Mouse (Mus musculus) limb, embryonic 15.5 days (tissue): Measurements from ENCODE around the gene Tmem189. TPM values are rescaled to one million over a fixed set of nuclear protein-coding genes. Genes with fewer than 3 reads are reported as not detected.

ENCODE experiments used
- ATAC-seq: fragments of 200-750 bp; cut with Nextera tagmentation; 2 replicates; pipeline ENCODE4 v1.8.0; 2017; ENCODE audit warnings: low read depth, moderate TSS enrichment; ENCODE audit not compliant: insufficient number of reproducible peaks, low FRiP score, low TSS enrichment
- H3K27ac ChIP-seq: fragments of 300-500 bp; sonication (generic); 2 replicates; pipeline ENCODE4 v1.5.1; 2015; ENCODE audit warnings: moderate library complexity, mild to moderate bottlenecking, inconsistent platforms
- H3K27me3 ChIP-seq: fragments of 300-500 bp; sonication (generic); 2 replicates; pipeline ENCODE4 v1.6.1; 2015; ENCODE audit warnings: inconsistent platforms
- H3K36me3 ChIP-seq: fragments of 300-500 bp; sonication (generic); 2 replicates; pipeline ENCODE4 v1.6.1; 2015; ENCODE audit warnings: inconsistent platforms
- H3K4me1 ChIP-seq: fragments of 300-500 bp; sonication (generic); 2 replicates; pipeline ENCODE4 v1.6.1; 2015; ENCODE audit warnings: inconsistent platforms
- H3K4me2 ChIP-seq: fragments of 300-500 bp; sonication (generic); 2 replicates; pipeline ENCODE4 v1.6.1; 2015; ENCODE audit warnings: mild to moderate bottlenecking, inconsistent platforms
- H3K4me3 ChIP-seq: fragments of 300-500 bp; sonication (generic); 2 replicates; pipeline ENCODE4 v1.5.1; 2015; ENCODE audit warnings: mild to moderate bottlenecking, inconsistent platforms
- H3K9ac ChIP-seq: fragments of 300-500 bp; sonication (generic); 2 replicates; pipeline ENCODE4 v1.6.1; 2015; ENCODE audit warnings: inconsistent platforms
- H3K9me3 ChIP-seq: fragments of 300-500 bp; sonication (generic); 2 replicates; pipeline ENCODE4 v1.6.1; 2016; ENCODE audit warnings: inconsistent platforms
- WGBS: fragments of 180-500 bp; shearing (Covaris S2); methylation state at CpG from one replicate; pipeline ENCODE4 v1.1.7; 2015; 5-methylcytosine and 5-hydroxymethylcytosine counted together
- polyA plus RNA-seq: library from polyadenylated mRNA; unstranded; fragments of >200 nt; fragmentation: Nextera tagmentation; extraction: Ambion mirVana; gene quantifications from 2 replicates; pipeline ENCODE4 v1.2.1, GENCODE M21; 2015

The Tmem189 gene
- polyA plus RNA-seq, 1 experiment from 2014 or later = 36.2 TPM

DNA sequence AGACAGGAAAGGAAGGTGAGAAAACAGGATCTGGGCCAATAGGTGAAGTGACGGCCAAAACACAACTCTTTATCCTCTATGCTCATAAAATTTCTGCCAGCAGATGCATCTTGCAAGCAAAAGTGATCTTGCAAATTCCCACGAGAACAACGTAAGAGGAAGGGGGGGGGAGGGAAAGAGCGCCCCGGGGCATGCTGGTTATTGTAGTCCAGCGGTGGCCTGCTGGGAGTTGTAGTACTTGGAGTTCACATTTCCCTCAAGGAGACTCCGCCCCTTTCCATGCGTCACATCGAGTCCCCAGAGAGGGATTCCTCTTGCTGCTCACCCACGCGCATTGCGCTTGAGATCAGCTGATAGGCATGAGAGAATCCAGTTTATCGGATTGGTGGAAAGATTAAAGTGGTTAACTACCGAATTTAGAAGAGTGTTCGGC lies 55.3 kb downstream of the Tmem189 start:
- peak overlapping the region; percentile 63 for H3K4me2 ChIP-seq
- H3K9ac ChIP-seq = peak overlapping the region; percentile 23; the same call in 1 of the 2 replicates
- H3K4me3 ChIP-seq = peak overlapping the region; percentile 36
- H3K36me3 ChIP-seq = no peaks in the 10 kb centered on the region
- peaks cover 38% of the 10 kb centered on the region for H3K4me1 ChIP-seq
- ATAC-seq = peak; percentile 78
- no peaks in the 10 kb centered on the region for H3K9me3 ChIP-seq
- peak overlapping the region; percentile 83 for H3K27ac ChIP-seq
- H3K27me3 ChIP-seq = no peaks in the 10 kb centered on the region
- whole genome bisulfite sequencing = under 1% methylated on average over 15 of the region's 15 CpGs

- H3K27me3 ChIP-seq = no peaks in the 10 kb centered on the region
- peaks cover 46% of the 10 kb centered on the region for H3K4me1 ChIP-seq
- no peak overlapping the region for H3K9ac ChIP-seq
- ATAC-seq = no peak
- 89% methylated on average over 6 of the region's 6 CpGs for WGBS
- H3K4me2 ChIP-seq = no peak overlapping the region
- no peaks in the 10 kb centered on the region for H3K9me3 ChIP-seq
- peaks cover 6% of the 10 kb centered on the region for H3K36me3 ChIP-seq
- H3K27ac ChIP-seq = peak overlapping the region; percentile 83
- no peak overlapping the region for H3K4me3 ChIP-seq
Measured at GRCm38 (mm10) chr2:167633537-167633872, 56.1 kb downstream of the Tmem189 start.

- 75% methylated on average over 12 of the region's 12 CpGs for whole genome bisulfite sequencing
- H3K9ac ChIP-seq = no peak overlapping the region
- no peaks in the 10 kb centered on the region for H3K9me3 ChIP-seq
- H3K4me1 ChIP-seq = peaks cover 51% of the 10 kb centered on the region
- H3K27ac ChIP-seq = peak overlapping the region; percentile 92
- H3K4me2 ChIP-seq = peak overlapping the region; percentile 75
- no peak overlapping the region for H3K4me3 ChIP-seq
- no peak for ATAC-seq
- peaks cover 12% of the 10 kb centered on the region for H3K36me3 ChIP-seq
- no peaks in the 10 kb centered on the region for H3K27me3 ChIP-seq
Measured at GRCm38 (mm10) chr2:167632731-167633536, 56.7 kb downstream of the Tmem189 start.

- H3K4me1 ChIP-seq = peaks cover 51% of the 10 kb centered on the region
- peak within 1 kb of the TSS; percentile 92 for H3K27ac ChIP-seq
- ATAC-seq = peak; percentile 85
- peak within 1 kb of the TSS; percentile 85 for H3K9ac ChIP-seq
- H3K27me3 ChIP-seq = no peaks in the 10 kb centered on the region
- no peaks in the 10 kb centered on the region for H3K9me3 ChIP-seq
- peak within 1 kb of the TSS; percentile 79 for H3K4me3 ChIP-seq
- under 1% methylated on average over 86 of the region's 87 CpGs for WGBS
- H3K4me2 ChIP-seq = peak within 1 kb of the TSS; percentile 75
- peaks cover 20% of the 10 kb centered on the region for H3K36me3 ChIP-seq
Measured at GRCm38 (mm10) chr2:167631591-167632448, 57.8 kb downstream of the Tmem189 start, which contains the start of gene Ube2v1. Gene Ube2v1 (minus strand): TSS chr2:167632095.

GRCm38 (mm10) chr2:167631181-167631590 lies 58.4 kb downstream of the Tmem189 start:
- WGBS = under 1% methylated on average over 31 of the region's 31 CpGs
- Histone ChIP-seq H3K27ac (peak overlapping the region; percentile 92), H3K9ac (peak overlapping the region; percentile 85), H3K4me2 (peak overlapping the region; percentile 75), H3K9me3 (no peaks in the 10 kb centered on the region), H3K36me3 (peaks cover 22% of the 10 kb centered on the region), H3K4me1 (peaks cover 51% of the 10 kb centered on the region), H3K4me3 (peak overlapping the region; percentile 79), H3K27me3 (no peaks in the 10 kb centered on the region)
- ATAC-seq = peak; percentile 7; the same call in 1 of the 2 replicates

DNA sequence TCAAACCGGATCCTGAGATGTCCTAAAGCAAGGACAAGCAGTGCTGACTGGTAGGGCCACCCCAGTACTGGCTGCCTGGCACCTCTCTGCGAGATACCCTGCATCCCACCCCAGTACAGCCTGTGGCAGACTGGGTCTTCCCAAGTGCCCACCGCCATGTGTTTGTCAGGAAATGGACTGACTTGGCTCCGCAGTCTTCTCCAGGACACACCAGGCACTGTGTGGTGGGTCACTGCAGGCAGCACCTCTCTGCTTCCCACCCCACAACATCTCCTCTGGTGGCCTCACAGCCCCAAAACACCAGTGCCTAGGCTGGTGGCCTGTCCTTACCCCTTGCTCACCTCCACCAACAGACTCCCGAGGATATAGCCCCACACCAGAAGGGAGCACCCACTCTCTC lies 59.2 kb downstream of the Tmem189 start:
- H3K9ac ChIP-seq = peak overlapping the region; percentile 85
- no peaks in the 10 kb centered on the region for H3K27me3 ChIP-seq
- H3K4me1 ChIP-seq = peaks cover 51% of the 10 kb centered on the region
- H3K36me3 ChIP-seq = peaks cover 22% of the 10 kb centered on the region
- peak overlapping the region; percentile 79 for H3K4me3 ChIP-seq
- H3K27ac ChIP-seq = peak overlapping the region; percentile 92
- WGBS = 72% methylated on average over 5 of the region's 5 CpGs
- no peaks in the 10 kb centered on the region for H3K9me3 ChIP-seq
- peak overlapping the region; percentile 75 for H3K4me2 ChIP-seq
- ATAC-seq = no peak

DNA sequence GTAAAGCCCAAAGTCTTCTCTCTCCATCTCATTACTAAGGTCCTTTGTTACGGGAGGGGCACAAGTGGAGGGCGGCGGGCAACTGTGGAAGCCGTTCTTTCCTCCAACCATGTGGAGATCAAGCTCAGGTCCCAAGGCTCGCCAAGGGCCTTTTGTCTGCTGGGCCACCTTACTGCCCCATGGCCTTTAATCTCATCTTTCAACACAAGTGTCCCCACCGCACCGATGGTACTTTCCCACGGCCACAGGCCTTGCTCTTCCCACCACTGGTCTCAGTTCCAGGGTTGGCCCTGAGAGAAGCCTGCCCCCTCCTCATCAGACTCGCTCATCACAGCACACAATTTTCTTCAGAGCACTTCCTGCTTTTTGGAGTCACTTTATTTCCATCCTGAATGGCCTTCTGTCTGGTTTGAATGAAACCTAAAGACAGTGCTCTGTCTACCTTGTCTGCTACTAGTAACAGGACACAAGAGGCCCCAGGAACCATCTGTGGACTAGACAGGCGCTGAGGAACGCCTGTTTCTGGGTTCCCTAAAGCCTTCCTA lies 59.9 kb downstream of the Tmem189 start:
- ATAC-seq = no peak
- H3K4me2 ChIP-seq = peak overlapping the region; percentile 75
- peaks cover 22% of the 10 kb centered on the region for H3K36me3 ChIP-seq
- H3K9ac ChIP-seq = 0 out of 2 replicates have a peak overlapping the region, but pooled peaks have one; percentile 10
- peaks cover 49% of the 10 kb centered on the region for H3K4me1 ChIP-seq
- peak overlapping the region; percentile 92 for H3K27ac ChIP-seq
- WGBS = 78% methylated on average over 11 of the region's 11 CpGs
- no peaks in the 10 kb centered on the region for H3K27me3 ChIP-seq
- peak overlapping the region; percentile 79 for H3K4me3 ChIP-seq
- no peaks in the 10 kb centered on the region for H3K9me3 ChIP-seq

GRCm38 (mm10) chr2:167628872-167629271 lies 60.8 kb downstream of the Tmem189 start:
- no peak overlapping the region for H3K4me2 ChIP-seq
- no peak overlapping the region for H3K27ac ChIP-seq
- H3K4me1 ChIP-seq = peaks cover 44% of the 10 kb centered on the region
- no peaks in the 10 kb centered on the region for H3K27me3 ChIP-seq
- peaks cover 22% of the 10 kb centered on the region for H3K36me3 ChIP-seq
- ATAC-seq = no peak
- H3K4me3 ChIP-seq = no peak overlapping the region
- WGBS = 55% methylated on average over 4 of the region's 4 CpGs
- H3K9me3 ChIP-seq = no peaks in the 10 kb centered on the region
- no peak overlapping the region for H3K9ac ChIP-seq

DNA sequence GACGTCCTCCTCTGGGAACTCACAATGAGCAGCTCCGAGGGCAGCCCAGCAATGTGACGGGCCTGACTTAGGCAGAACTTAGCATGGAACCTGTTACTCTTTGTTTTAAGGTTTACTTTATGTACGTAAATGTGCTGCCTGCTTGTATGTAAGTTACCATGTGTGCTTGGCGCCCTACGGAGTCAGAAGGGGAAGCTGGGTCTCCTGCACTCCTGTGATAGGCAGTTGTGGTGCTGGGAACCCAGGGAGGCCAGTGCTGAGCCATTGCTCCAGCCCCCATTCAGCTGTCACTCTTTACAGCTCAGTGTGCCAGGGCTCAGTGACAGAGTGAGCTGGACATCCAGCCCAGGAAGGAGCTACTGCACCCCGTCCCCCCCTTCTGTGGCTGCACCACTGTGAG lies 62.6 kb downstream of the Tmem189 start:
- Histone ChIP-seq H3K27ac (no peak overlapping the region), H3K4me1 (peaks cover 31% of the 10 kb centered on the region), H3K4me2 (no peak overlapping the region), H3K27me3 (no peaks in the 10 kb centered on the region), H3K9ac (no peak overlapping the region), H3K9me3 (no peaks in the 10 kb centered on the region), H3K36me3 (peaks cover 28% of the 10 kb centered on the region), H3K4me3 (no peak overlapping the region)
- WGBS = 87% methylated on average over 7 of the region's 7 CpGs
- ATAC-seq = no peak

GRCm38 (mm10) chr2:167625670-167626069 lies 64.0 kb downstream of the Tmem189 start:
- WGBS = 48% methylated on average over 2 of the region's 2 CpGs
- no peak for ATAC-seq

DNA sequence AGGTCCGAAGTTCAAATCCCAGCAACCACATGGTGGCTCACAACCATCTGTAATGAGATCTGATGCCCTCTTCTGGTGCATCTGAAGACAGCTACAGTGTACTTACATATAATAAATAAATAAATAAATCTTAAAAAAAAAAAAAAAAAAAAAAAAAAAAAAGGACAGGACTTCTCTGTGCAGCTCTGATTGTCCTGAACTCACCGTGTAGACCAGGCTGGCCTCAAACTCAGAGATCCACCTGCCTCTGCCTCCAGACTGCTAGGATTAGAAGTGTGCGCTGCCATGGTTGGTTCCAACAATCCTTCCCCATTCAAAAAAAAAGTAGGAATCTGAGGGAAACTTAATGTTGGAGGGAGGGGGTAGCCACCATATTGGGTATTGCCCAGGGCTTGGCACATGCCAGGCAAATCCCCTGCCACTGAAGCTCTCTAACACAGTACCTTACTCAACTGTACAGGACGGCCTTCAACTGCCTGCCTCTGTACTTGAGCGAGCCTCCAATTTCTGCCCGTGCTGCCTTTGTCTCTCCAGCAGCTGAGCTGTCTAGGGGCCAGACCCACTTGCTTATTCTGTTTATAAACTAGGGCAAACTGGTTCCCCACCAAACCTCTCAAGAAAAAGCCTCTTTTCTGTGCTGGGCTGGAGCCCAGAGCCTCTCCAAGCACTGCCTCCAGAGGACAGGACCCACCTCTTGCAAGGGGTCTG lies 65.1 kb downstream of the Tmem189 start:
- peaks cover 24% of the 10 kb centered on the region for H3K4me1 ChIP-seq
- no peak overlapping the region for H3K4me2 ChIP-seq
- no peak overlapping the region for H3K4me3 ChIP-seq
- no peaks in the 10 kb centered on the region for H3K9me3 ChIP-seq
- H3K9ac ChIP-seq = no peak overlapping the region
- peaks cover 28% of the 10 kb centered on the region for H3K36me3 ChIP-seq
- H3K27me3 ChIP-seq = no peaks in the 10 kb centered on the region
- ATAC-seq = no peak
- no peak overlapping the region for H3K27ac ChIP-seq
- WGBS = 95% methylated on average over 5 of the region's 6 CpGs

More at GRCm38 (mm10) chr2:167625670-167626069, 64.0 kb downstream of the Tmem189 start:
- H3K27ac ChIP-seq = no peak overlapping the region
- H3K9ac ChIP-seq = no peak overlapping the region
- peaks cover 28% of the 10 kb centered on the region for H3K36me3 ChIP-seq
- peaks cover 36% of the 10 kb centered on the region for H3K4me1 ChIP-seq
- H3K4me2 ChIP-seq = no peak overlapping the region
- H3K27me3 ChIP-seq = no peaks in the 10 kb centered on the region
- no peak overlapping the region for H3K4me3 ChIP-seq
- no peaks in the 10 kb centered on the region for H3K9me3 ChIP-seq
